In the genomic region with DNA sequence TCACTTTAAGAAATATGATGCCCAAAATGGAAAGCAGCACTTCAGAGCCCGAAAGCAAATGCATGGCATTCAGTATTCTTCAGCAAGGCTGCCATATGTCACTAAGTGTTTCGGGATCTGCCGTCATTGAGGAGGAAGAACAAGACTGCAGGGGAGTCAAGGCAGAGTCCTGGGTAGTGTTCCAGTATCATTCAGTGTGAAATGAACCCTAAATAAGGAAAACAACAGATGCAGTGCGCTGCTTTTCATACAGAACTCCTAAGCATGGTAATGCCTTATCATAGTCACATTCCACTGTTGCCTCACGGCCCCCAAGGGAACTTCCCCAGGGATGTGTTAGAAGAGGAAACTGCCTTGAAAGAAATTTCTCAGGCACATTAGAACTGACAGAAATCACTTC, we compare ENCODE assay signal across 8 mouse cellular contexts. TPM values are rescaled to one million over a fixed set of nuclear protein-coding genes. Genes with fewer than 3 reads are reported as not detected.
DNase-seq lines count a peak whose midpoint lies in the region; ATAC-seq and TF ChIP-seq lines count a peak whose summit lies in the region.

No protein-coding gene starts in this region.

- TF ChIP-seq EP300 in lung, postnatal 0 days (IDR thresholded peaks at IDR 0.05), result no peak
- TF ChIP-seq EP300 in heart, postnatal 0 days (IDR thresholded peaks at IDR 0.05; ENCODE audit: low read depth), result no peak

- no peaks in the 10 kb centered on the region for H3K27me3 ChIP-seq in lung, postnatal 0 days (replicated peaks; ENCODE audit: insufficient read depth, low read length)
- H3K27me3 ChIP-seq in heart, postnatal 0 days (ENCODE audit: control insufficient read depth, insufficient read depth, low read length), result no peaks in the 10 kb centered on the region

- no peaks in the 10 kb centered on the region for H3K36me3 ChIP-seq in lung, postnatal 0 days (ENCODE audit: insufficient read depth, low read length)
- no peaks in the 10 kb centered on the region for H3K36me3 ChIP-seq in heart, postnatal 0 days (replicated peaks; ENCODE audit: control insufficient read depth, insufficient read depth, low read length)

- peaks cover 33% of the 10 kb centered on the region for H3K4me1 ChIP-seq in lung, postnatal 0 days (ENCODE audit: insufficient read depth, low read depth, low read length)
- H3K4me1 ChIP-seq in heart, postnatal 0 days (ENCODE audit: control insufficient read depth, insufficient read depth), result peaks cover 57% of the 10 kb centered on the region

- WGBS in lung, postnatal 0 days, result 19% methylated on average over 5 of the region's 5 CpGs
- 6% methylated on average over 5 of the region's 5 CpGs for whole genome bisulfite sequencing in heart, postnatal 0 days

- no peak overlapping the region for H3K9ac ChIP-seq in lung, postnatal 0 days (replicated peaks; ENCODE audit: low read depth)
- 0 out of 2 replicates have a peak overlapping the region, but pooled peaks have one; percentile 17 for H3K9ac ChIP-seq in heart, postnatal 0 days (replicated peaks; ENCODE audit: low read depth, low read length)

- no peak for ATAC-seq in lung, postnatal 0 days
- ATAC-seq in heart, postnatal 0 days (ENCODE audit: insufficient read depth, low read depth), result peak; percentile 3; the same call in 1 of the 2 replicates

- 0 out of 2 replicates have a peak overlapping the region, but pooled peaks have one; percentile 0 for H3K4me2 ChIP-seq in lung, postnatal 0 days (replicated peaks; ENCODE audit: low read depth, low read length)
- peak overlapping the region; percentile 43 for H3K4me2 ChIP-seq in heart, postnatal 0 days (ENCODE audit: low read depth, low read length)

- no peak overlapping the region for H3K4me3 ChIP-seq in lung, postnatal 0 days (ENCODE audit: low read depth, low read length)
- H3K4me3 ChIP-seq in heart, postnatal 0 days (ENCODE audit: low read depth, low read length), result 0 out of 2 replicates have a peak overlapping the region, but pooled peaks have one; percentile 1

- H3K27ac ChIP-seq in lung, postnatal 0 days (ENCODE audit: low read length), result peak overlapping the region; percentile 68
- H3K27ac ChIP-seq in heart, postnatal 0 days (ENCODE audit: low read depth), result peak overlapping the region; percentile 92

- no peak for TF ChIP-seq CTCF in lung, postnatal 0 days (IDR thresholded peaks at IDR 0.05)
- no peak for TF ChIP-seq CTCF in heart, postnatal 0 days (IDR thresholded peaks at IDR 0.05; ENCODE audit: low read depth)

- peak; percentile 43 for DNase-seq in cerebellum, adult 9-10 months
- DNase-seq in cerebellum, postnatal 4 days (ENCODE audit: low spot score in 2 of 2), result no peak
- peak; percentile 51 for DNase-seq in lung, postnatal 0 days (ENCODE audit: low spot score)
- no peak for DNase-seq in lung, postnatal 14 days
- DNase-seq in heart, postnatal 0 days (ENCODE audit: low spot score), result peak; percentile 80
- peak; percentile 38 to 72 for DNase-seq in right cerebral cortex, postnatal 10 days (ENCODE audit: low spot score in 2 of 2)
- DNase-seq in thymus, postnatal 4 days, result no peak
- DNase-seq in thymus, adult 18-20 months, result no peak

- no peaks in the 10 kb centered on the region for H3K9me3 ChIP-seq in lung, postnatal 0 days (ENCODE audit: low read length)
- H3K9me3 ChIP-seq in heart, postnatal 0 days (replicated peaks; ENCODE audit: control insufficient read depth, low read length), result no peaks in the 10 kb centered on the region

RNA-seq across cellular contexts. Expression of gene Cavin2, which starts 21.8 kb away (rescaled TPM):
- 353 and 401 TPM in 2 replicates for polyA plus RNA-seq in lung, postnatal 0 days (2015; fragmentation: Nextera tagmentation; extraction: Ambion mirVana)
- total RNA-seq in heart, postnatal 0 days (2014; rRNA removed; ENCODE audit: low replicate concordance), result 185 and 253 TPM in 2 replicates
- polyA plus RNA-seq in heart, postnatal 0 days (2015; fragmentation: Nextera tagmentation; extraction: Ambion mirVana), result 190 and 192 TPM in 2 replicates

Comparison
In these comparisons a context has a peak if more than half of its experiments do, and no peak if none do; other contexts are left out.
1. DNase-seq: peak in cerebellum, adult 9-10 months (single experiment), lung, postnatal 0 days (single experiment), heart, postnatal 0 days (single experiment) and right cerebral cortex, postnatal 10 days (2 of 2); none in cerebellum, postnatal 4 days (0 of 2), lung, postnatal 14 days (single experiment), thymus, postnatal 4 days (single experiment) and thymus, adult 18-20 months (0 of 2).